Mouse (Mus musculus) lung, adult 2 months (tissue): ENCODE results near the gene Ppard. TPM values are rescaled to one million over a fixed set of nuclear protein-coding genes. Genes with fewer than 3 reads are reported as not detected.
A peak's percentile ranks its signal among the peaks of the same experiment; 100 is the strongest.

Source experiments
- DNase-seq: peaks from one replicate; pipeline ENCODE4 v3.0.0; 2022
- H3K4me1 ChIP-seq: fragments of 200-500 bp; 2 replicates; pipeline ENCODE4 v1.6.1; 2011; ENCODE audit warnings: low read length; ENCODE audit not compliant: control insufficient read depth, insufficient read depth
- H3K4me3 ChIP-seq: fragments of 200-500 bp; replicated peaks from 2 replicates; pipeline ENCODE3; 2011; ENCODE audit warnings: low read depth, mild to moderate bottlenecking, control low read depth, low read length; ENCODE audit errors: extremely low read depth
- CTCF ChIP-seq: fragments of 200-500 bp; IDR thresholded peaks from 2 replicates; pipeline ENCODE4 v1.5.1; 2011; ENCODE audit warnings: mild to moderate bottlenecking, low read length, control low read depth; ENCODE audit not compliant: insufficient read depth
- POLR2A ChIP-seq: fragments of 200-500 bp; IDR thresholded peaks from 2 replicates; pipeline ENCODE4 v1.6.1; 2011; ENCODE audit warnings: low read depth, mild to moderate bottlenecking, control low read depth, low read length, borderline replicate concordance; ENCODE audit errors: extremely low read depth
- WGBS: fragments of 180-500 bp; shearing (Covaris S2); methylation state at CpG from one replicate; pipeline ENCODE4 v1.1.7; 2018; 5-methylcytosine and 5-hydroxymethylcytosine counted together
- polyA plus RNA-seq: library from polyadenylated mRNA; depleted of rRNA; stranded (reverse); fragments of >200 nt; gene quantifications from 2 replicates; pipeline ENCODE4 v1.2.3, GENCODE M21; 2012; rRNA removed

Ppard gene
- 33.3 and 41.7 TPM in 2 replicates for polyA plus RNA-seq

GRCm38 (mm10) chr17:28232475-28233060 lies at the start of gene Ppard:
Gene Ppard (plus strand): TSS chr17:28232700.
- Histone ChIP-seq H3K4me1 (0 out of 2 replicates have a peak, but pooled peaks cover 4% of the 10 kb centered on the region), H3K4me3 (peak within 1 kb of the TSS; percentile 83)
- TF ChIP-seq POLR2A = peak; percentile 68; the same call in 1 of the 2 replicates
- peak; percentile 94 for TF ChIP-seq CTCF
- WGBS = under 1% methylated on average over 51 of the region's 57 CpGs
- peak; percentile 97 for DNase-seq

GRCm38 (mm10) chr17:28184971-28185638 lies 47.4 kb upstream of the Ppard start:
- WGBS = 65% methylated on average over 7 of the region's 7 CpGs
- no peak for DNase-seq
- Histone ChIP-seq H3K4me1 (peaks cover 5% of the 10 kb centered on the region; the same call in 1 of the 2 replicates), H3K4me3 (no peak overlapping the region)
- TF ChIP-seq POLR2A (no peak), CTCF (no peak)

DNA sequence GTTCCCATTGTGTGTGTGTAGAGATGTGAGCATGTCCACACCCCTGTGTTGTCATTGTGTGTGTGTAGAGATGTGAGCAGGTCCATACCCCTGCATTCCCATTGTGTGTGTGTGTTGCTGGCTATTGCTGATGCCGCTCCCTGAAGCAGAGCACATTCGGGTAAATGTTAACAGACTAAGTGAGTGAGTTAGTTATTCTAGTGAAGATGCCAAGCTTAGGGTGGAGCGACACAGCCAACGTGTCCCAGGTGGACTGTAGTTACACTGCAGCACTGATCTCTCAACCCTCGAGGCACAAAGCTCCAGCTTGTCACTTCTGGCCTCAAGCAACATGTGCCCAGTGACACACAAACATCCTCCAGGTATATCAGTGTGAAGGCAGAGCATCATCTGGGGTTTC lies 44.2 kb upstream of the Ppard start:
- TF ChIP-seq CTCF (no peak), POLR2A (no peak)
- Histone ChIP-seq H3K4me3 (no peak overlapping the region), H3K4me1 (peaks cover 5% of the 10 kb centered on the region; the same call in 1 of the 2 replicates)
- 89% methylated on average over 5 of the region's 5 CpGs for WGBS
- DNase-seq = no peak

GRCm38 (mm10) chr17:28192754-28193153 lies 39.7 kb upstream of the Ppard start:
- no peak for TF ChIP-seq POLR2A
- TF ChIP-seq CTCF = no peak
- WGBS = 29% methylated on average over 1 of the region's 1 CpGs
- no peak for DNase-seq
- Histone ChIP-seq H3K4me1 (no peaks in the 10 kb centered on the region), H3K4me3 (no peak overlapping the region)

DNA sequence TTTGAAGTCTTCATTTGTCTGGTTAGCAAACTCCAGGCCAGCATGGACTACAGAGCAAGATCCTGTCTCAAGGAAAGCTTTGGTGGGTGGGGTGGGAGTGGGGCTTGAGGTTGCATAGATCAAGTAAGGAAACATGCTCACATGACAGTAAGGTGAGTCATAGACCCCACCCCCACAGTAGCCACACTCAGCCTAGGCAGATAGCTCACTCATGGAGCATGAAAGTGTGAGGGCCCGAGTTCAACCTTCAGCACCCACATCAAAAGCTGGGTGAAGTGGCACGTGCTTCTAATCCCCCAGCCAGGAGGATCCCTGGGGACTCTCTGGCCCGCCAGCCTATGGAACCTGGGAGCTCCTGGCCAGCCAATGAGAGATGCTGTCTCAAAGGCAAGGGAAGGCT lies 38.9 kb upstream of the Ppard start:
- TF ChIP-seq CTCF (no peak), POLR2A (no peak)
- Histone ChIP-seq H3K4me3 (no peak overlapping the region), H3K4me1 (no peaks in the 10 kb centered on the region)
- WGBS = 82% methylated on average over 3 of the region's 3 CpGs
- no peak for DNase-seq

GRCm38 (mm10) chr17:28195033-28195432 lies 37.5 kb upstream of the Ppard start:
- TF ChIP-seq CTCF = no peak
- TF ChIP-seq POLR2A = no peak
- no peak for DNase-seq
- Histone ChIP-seq H3K4me3 (no peak overlapping the region), H3K4me1 (no peaks in the 10 kb centered on the region)
- 94% methylated on average over 10 of the region's 10 CpGs for WGBS

GRCm38 (mm10) chr17:28197646-28198045 lies 34.9 kb upstream of the Ppard start:
- no peak for DNase-seq
- H3K4me1 ChIP-seq = no peaks in the 10 kb centered on the region
- WGBS = 61% methylated on average over 18 of the region's 18 CpGs
- H3K4me3 ChIP-seq = no peak overlapping the region
- no peak for TF ChIP-seq POLR2A
- no peak for TF ChIP-seq CTCF

- no peak for TF ChIP-seq CTCF
- TF ChIP-seq POLR2A = no peak
- H3K4me1 ChIP-seq = no peaks in the 10 kb centered on the region
- no peak for DNase-seq
- H3K4me3 ChIP-seq = no peak overlapping the region
- 77% methylated on average over 14 of the region's 14 CpGs for WGBS
Measured at GRCm38 (mm10) chr17:28201982-28202381, 30.5 kb upstream of the Ppard start.

- peaks cover 8% of the 10 kb centered on the region; the same call in 1 of the 2 replicates for H3K4me1 ChIP-seq
- peak; percentile 47 for DNase-seq
- WGBS = 47% methylated on average over 14 of the region's 14 CpGs
- no peak overlapping the region for H3K4me3 ChIP-seq
- TF ChIP-seq CTCF (peak; percentile 87), POLR2A (no peak)
Measured at GRCm38 (mm10) chr17:28204052-28204720, 28.3 kb upstream of the Ppard start.

DNA sequence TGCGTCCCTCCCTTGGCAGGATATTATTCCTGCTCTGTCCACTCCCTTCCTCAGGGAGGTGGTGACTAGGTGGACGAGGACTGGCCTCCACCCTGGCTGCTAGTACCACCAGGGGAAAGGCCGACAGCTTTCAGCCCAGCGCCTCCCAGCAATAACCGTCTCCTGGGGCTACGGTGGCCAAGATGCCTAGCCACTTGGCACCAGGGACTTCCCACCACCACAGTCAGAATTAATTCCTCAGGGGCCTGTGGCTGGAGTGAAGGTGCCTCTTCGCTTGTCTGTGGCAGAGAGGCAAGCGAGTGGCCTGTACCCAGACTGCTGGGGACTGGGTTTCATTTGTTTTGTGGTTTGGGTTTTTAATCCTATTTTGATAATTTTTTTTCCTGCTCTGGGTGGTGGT lies 27.1 kb upstream of the Ppard start:
- H3K4me1 ChIP-seq = peaks cover 8% of the 10 kb centered on the region; the same call in 1 of the 2 replicates
- H3K4me3 ChIP-seq = no peak overlapping the region
- TF ChIP-seq POLR2A (no peak), CTCF (no peak)
- no peak for DNase-seq
- WGBS = 77% methylated on average over 8 of the region's 8 CpGs
